Mouse (Mus musculus) heart, adult 11 months (tissue): ENCODE measurements around the gene Ube2l6.

Source experiments
- DNase-seq: peaks from one replicate; pipeline ENCODE4 v3.0.0; 2022

The Ube2l6 gene

GRCm38 (mm10) chr2:84798493-84798921 lies at the start of gene Ube2l6:
Gene Ube2l6, plus strand, starts transcription at chr2:84798828.
- DNase-seq, result peak; percentile 98

GRCm38 (mm10) chr2:84750115-84750514 lies 48.5 kb upstream of the Ube2l6 start:
- peak; percentile 96 for DNase-seq

- no peak for DNase-seq
Observed at GRCm38 (mm10) chr2:84756245-84756644, 42.4 kb upstream of the Ube2l6 start.

GRCm38 (mm10) chr2:84757026-84757682 lies 41.5 kb upstream of the Ube2l6 start:
- no peak for DNase-seq

- no peak for DNase-seq
Observed at GRCm38 (mm10) chr2:84758542-84759127, 40.0 kb upstream of the Ube2l6 start.

- DNase-seq, result no peak
Observed at GRCm38 (mm10) chr2:84760777-84761176, 37.9 kb upstream of the Ube2l6 start.

- DNase-seq, result no peak
Observed at GRCm38 (mm10) chr2:84761309-84761708, 37.3 kb upstream of the Ube2l6 start.

GRCm38 (mm10) chr2:84761840-84762239 lies 36.8 kb upstream of the Ube2l6 start:
- DNase-seq, result no peak

- no peak for DNase-seq
Observed at GRCm38 (mm10) chr2:84762295-84762694, 36.3 kb upstream of the Ube2l6 start.

- DNase-seq, result no peak
Observed at GRCm38 (mm10) chr2:84762818-84763217, 35.8 kb upstream of the Ube2l6 start.

- peak; percentile 98 for DNase-seq
Observed at GRCm38 (mm10) chr2:84770501-84770900, 28.1 kb upstream of the Ube2l6 start.

- no peak for DNase-seq
Observed at GRCm38 (mm10) chr2:84772454-84772853, 26.2 kb upstream of the Ube2l6 start.

GRCm38 (mm10) chr2:84773195-84773594 lies 25.4 kb upstream of the Ube2l6 start:
- DNase-seq, result peak; percentile 94

- DNase-seq, result peak; percentile 99
Observed at GRCm38 (mm10) chr2:84774751-84775150, 23.9 kb upstream of the Ube2l6 start.

- no peak for DNase-seq
Observed at GRCm38 (mm10) chr2:84775241-84775640, 23.4 kb upstream of the Ube2l6 start, which contains the start of gene Serping1. Gene Serping1, minus strand, starts transcription at chr2:84775444.

GRCm38 (mm10) chr2:84775665-84776064 lies 23.0 kb upstream of the Ube2l6 start:
- peak; percentile 95 for DNase-seq

GRCm38 (mm10) chr2:84777706-84778105 lies 20.9 kb upstream of the Ube2l6 start:
- DNase-seq, result no peak

GRCm38 (mm10) chr2:84779210-84779609 lies 19.4 kb upstream of the Ube2l6 start:
- no peak for DNase-seq

GRCm38 (mm10) chr2:84783315-84783714 lies 15.3 kb upstream of the Ube2l6 start:
- no peak for DNase-seq

GRCm38 (mm10) chr2:84783840-84784566 lies 14.6 kb upstream of the Ube2l6 start:
- DNase-seq, result peak; percentile 97

- no peak for DNase-seq
Observed at GRCm38 (mm10) chr2:84788316-84788715, 10.3 kb upstream of the Ube2l6 start.

GRCm38 (mm10) chr2:84790418-84790817 lies 8.2 kb upstream of the Ube2l6 start:
- peak; percentile 95 for DNase-seq

GRCm38 (mm10) chr2:84792516-84792915 lies 6.1 kb upstream of the Ube2l6 start:
- peak; percentile 93 for DNase-seq

GRCm38 (mm10) chr2:84793154-84793553 lies 5.5 kb upstream of the Ube2l6 start:
- DNase-seq, result no peak
